Mouse (Mus musculus) intestine, postnatal 0 days (tissue): ENCODE measurements at regions not wholly inside any gene's neighbourhood (a gene's known extent, or its start where the extent isn't known, plus 50 kb on each side); places are given as distances from the start of the nearest gene placed in this dataset.

Source experiments
- ATAC-seq: fragments of 200-750 bp; cut with Nextera tagmentation; 2 replicates; pipeline ENCODE4 v1.8.0; 2017; ENCODE audit warnings: mild to moderate bottlenecking, moderate TSS enrichment, moderate library complexity
- H3K27ac ChIP-seq: fragments of 300-500 bp; sonication (generic); 2 replicates; pipeline ENCODE4 v1.5.1; 2014; ENCODE audit warnings: mild to moderate bottlenecking, low read depth, low read length, moderate library complexity
- H3K27me3 ChIP-seq: fragments of 300-500 bp; sonication (generic); replicated peaks from 2 replicates; pipeline ENCODE4 v1.6.1; 2014; ENCODE audit warnings: low read length, mixed read lengths; ENCODE audit not compliant: control insufficient read depth, insufficient read depth
- H3K36me3 ChIP-seq: fragments of 300-500 bp; sonication (generic); 2 replicates; pipeline ENCODE4 v1.6.1; 2014; ENCODE audit warnings: mild to moderate bottlenecking, moderate library complexity; ENCODE audit not compliant: control insufficient read depth, insufficient read depth
- H3K4me1 ChIP-seq: fragments of 300-500 bp; sonication (generic); replicated peaks from 2 replicates; pipeline ENCODE4 v1.6.1; 2014; ENCODE audit warnings: antibody characterized with exemption, low read length, mixed read lengths; ENCODE audit not compliant: control insufficient read depth, insufficient read depth
- H3K4me2 ChIP-seq: fragments of 300-500 bp; sonication (generic); replicated peaks from 2 replicates; pipeline ENCODE4 v1.6.1; 2014; ENCODE audit warnings: low read depth, mild to moderate bottlenecking, moderate library complexity
- H3K4me3 ChIP-seq: fragments of 300-500 bp; sonication (generic); 2 replicates; pipeline ENCODE4 v1.5.1; 2014; ENCODE audit warnings: low read depth, low read length
- H3K9ac ChIP-seq: fragments of 300-500 bp; sonication (generic); 2 replicates; pipeline ENCODE4 v1.6.1; 2014; ENCODE audit warnings: mild to moderate bottlenecking, low read depth, low read length
- H3K9me3 ChIP-seq: fragments of 300-500 bp; sonication (generic); 2 replicates; pipeline ENCODE4 v1.6.1; 2016; ENCODE audit warnings: mixed run types; ENCODE audit not compliant: control insufficient read depth
- CTCF ChIP-seq: sonication (generic); IDR thresholded peaks from 2 replicates; pipeline ENCODE4 v1.5.1; 2016; ENCODE audit warnings: low read depth, mild to moderate bottlenecking, control low read depth, antibody characterized with exemption, moderate library complexity
- WGBS: fragments of 180-500 bp; shearing (Covaris S2); extraction: QIAGEN DNeasy Blood & Tissue Kit; methylation state at CpG from one replicate; pipeline ENCODE4 v1.1.7; 2014; 5-methylcytosine and 5-hydroxymethylcytosine counted together

DNA sequence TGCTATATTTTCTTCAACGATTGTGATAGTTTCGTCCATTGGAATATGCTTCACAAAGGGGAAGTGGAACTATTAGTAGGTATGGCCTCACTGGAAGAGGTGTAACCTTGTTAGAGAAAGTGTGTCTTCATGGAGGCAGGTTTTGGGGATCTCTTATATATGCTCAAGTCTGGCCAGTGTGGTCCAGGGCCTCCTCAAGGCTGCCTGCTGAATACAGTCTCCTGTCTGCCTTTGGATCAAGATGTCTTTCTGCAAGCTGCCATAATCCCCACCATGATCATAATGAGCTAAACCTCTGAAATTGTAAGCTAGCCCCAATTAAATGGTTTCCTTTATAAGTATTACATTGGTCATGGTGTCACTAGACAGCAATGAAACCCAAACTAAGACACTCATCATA, 384.3 kb downstream of the Btbd3 start:
- Histone ChIP-seq H3K27me3 (no peaks in the 10 kb centered on the region), H3K4me3 (no peak overlapping the region), H3K9me3 (no peaks in the 10 kb centered on the region), H3K36me3 (no peaks in the 10 kb centered on the region), H3K4me1 (no peaks in the 10 kb centered on the region), H3K9ac (no peak overlapping the region), H3K27ac (no peak overlapping the region), H3K4me2 (no peak overlapping the region)
- no peak for ATAC-seq
- no peak for TF ChIP-seq CTCF
- WGBS, result 88% methylated on average over 2 of the region's 2 CpGs

DNA sequence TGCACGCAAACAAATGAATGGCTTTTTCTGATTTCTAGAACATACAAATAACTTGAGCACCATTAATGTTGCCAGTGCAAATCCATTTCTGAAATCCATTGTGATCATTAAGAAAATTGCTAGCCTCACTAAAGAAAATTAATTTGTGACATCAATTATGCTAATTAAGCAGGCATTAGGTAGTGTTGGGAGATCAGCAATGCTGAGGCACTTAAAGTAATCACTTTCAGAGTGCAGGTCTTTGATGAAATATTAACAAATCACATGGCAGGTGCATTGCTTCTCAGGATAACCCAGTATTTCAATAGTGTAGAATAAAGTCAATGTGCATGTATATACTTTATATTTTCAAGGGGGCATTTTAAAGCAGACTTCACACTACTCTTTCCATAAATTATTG, 385.0 kb downstream of the Btbd3 start:
- Histone ChIP-seq H3K4me2 (no peak overlapping the region), H3K36me3 (no peaks in the 10 kb centered on the region), H3K27me3 (no peaks in the 10 kb centered on the region), H3K9me3 (no peaks in the 10 kb centered on the region), H3K27ac (no peak overlapping the region), H3K4me1 (no peaks in the 10 kb centered on the region), H3K9ac (no peak overlapping the region), H3K4me3 (no peak overlapping the region)
- ATAC-seq, result no peak
- WGBS, result 96% methylated on average over 1 of the region's 1 CpGs
- no peak for TF ChIP-seq CTCF

DNA sequence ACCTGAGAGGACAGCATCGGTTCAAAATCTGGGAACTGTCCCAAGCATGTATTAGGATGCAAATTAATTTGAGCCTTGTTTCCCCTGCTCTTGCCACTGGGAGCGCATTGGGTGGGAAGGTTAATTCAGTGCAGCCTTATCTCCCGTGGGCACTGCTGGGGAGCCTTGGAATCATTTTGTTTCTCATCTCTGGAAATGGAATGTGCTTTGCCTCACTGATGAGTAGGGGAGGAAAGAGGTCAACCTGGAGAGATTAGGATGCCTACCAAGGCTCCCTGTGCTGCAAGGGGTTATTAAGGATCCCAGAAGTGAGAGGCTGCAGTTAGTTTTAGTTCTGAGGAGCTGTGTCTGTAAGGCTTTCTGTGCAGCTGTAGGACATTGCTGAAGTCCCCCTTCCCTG, 392.3 kb downstream of the Btbd3 start:
- Histone ChIP-seq H3K4me1 (no peaks in the 10 kb centered on the region), H3K9ac (no peak overlapping the region), H3K4me3 (no peak overlapping the region), H3K4me2 (no peak overlapping the region), H3K27ac (no peak overlapping the region), H3K9me3 (no peaks in the 10 kb centered on the region), H3K27me3 (no peaks in the 10 kb centered on the region), H3K36me3 (no peaks in the 10 kb centered on the region)
- ATAC-seq, result no peak
- WGBS, result 70% methylated on average over 3 of the region's 3 CpGs
- no peak for TF ChIP-seq CTCF

DNA sequence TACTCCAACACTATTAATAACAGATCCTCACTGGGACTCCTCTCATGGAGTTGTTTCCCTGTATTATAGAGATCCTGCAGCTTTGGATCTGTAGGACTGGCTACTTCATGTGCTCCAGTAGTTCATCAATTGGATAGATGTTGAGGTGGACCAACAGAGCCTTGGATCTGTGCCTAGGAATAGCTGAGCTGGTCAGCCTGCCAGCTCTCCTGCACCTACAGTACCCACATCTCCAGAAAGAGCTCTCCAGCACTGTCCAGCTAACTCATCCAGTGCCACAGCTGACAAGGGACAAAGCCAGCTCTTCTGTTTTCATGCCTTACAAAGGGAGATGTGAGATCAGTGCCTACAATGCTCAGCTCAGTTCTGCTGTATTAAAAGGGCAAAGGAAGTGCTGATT, 403.0 kb downstream of the Btbd3 start:
- no peaks in the 10 kb centered on the region for H3K9me3 ChIP-seq
- TF ChIP-seq CTCF, result no peak
- no peak overlapping the region for H3K4me3 ChIP-seq
- no peak overlapping the region for H3K9ac ChIP-seq
- H3K4me2 ChIP-seq, result no peak overlapping the region
- H3K36me3 ChIP-seq, result no peaks in the 10 kb centered on the region
- ATAC-seq, result no peak
- no peak overlapping the region for H3K27ac ChIP-seq
- no peaks in the 10 kb centered on the region for H3K4me1 ChIP-seq
- H3K27me3 ChIP-seq, result no peaks in the 10 kb centered on the region

DNA sequence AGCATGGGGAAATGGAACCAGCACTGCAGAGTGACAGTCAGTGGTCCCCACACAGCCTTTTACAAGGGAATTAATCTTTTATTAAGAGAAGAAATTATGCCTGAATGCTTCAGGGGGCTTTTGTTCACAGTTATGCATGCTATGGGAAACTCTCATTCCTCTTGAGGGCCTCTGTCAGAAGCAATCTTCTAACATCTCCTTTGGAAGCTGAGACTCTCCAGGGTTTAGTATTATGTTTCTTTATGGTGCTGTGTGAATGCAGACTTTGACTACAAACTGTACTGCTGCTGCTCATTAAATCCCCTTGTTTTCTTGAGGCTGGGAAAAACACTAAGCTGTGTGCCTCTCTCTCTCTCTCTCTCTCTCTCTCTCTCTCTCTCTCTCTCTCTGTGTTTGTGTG, 413.9 kb downstream of the Btbd3 start:
- H3K36me3 ChIP-seq, result no peaks in the 10 kb centered on the region
- H3K4me2 ChIP-seq, result no peak overlapping the region
- no peaks in the 10 kb centered on the region for H3K9me3 ChIP-seq
- no peaks in the 10 kb centered on the region for H3K27me3 ChIP-seq
- H3K9ac ChIP-seq, result no peak overlapping the region
- H3K4me1 ChIP-seq, result no peaks in the 10 kb centered on the region
- ATAC-seq, result no peak
- no peak overlapping the region for H3K4me3 ChIP-seq
- H3K27ac ChIP-seq, result no peak overlapping the region
- no peak for TF ChIP-seq CTCF

DNA sequence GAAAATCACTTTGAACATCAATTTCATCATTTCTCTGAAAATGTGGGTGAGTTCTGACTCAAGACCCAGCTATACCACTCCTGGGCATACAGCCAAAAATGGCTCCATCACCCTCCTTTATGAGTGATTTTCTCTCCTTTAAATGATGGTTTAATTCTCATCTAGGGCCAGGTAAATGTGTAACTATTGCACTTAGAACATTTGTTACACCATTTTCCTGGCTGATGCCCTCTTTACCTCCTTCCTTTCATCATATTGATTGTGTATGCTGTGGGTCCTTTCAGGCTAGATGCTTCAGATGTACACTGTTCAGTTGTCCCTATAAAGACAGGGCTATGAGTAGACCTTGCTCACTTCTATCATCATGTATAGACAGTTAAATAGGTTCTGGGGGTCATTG, 418.4 kb downstream of the Btbd3 start:
- Histone ChIP-seq H3K9ac (no peak overlapping the region), H3K9me3 (no peaks in the 10 kb centered on the region), H3K4me1 (no peaks in the 10 kb centered on the region), H3K27me3 (no peaks in the 10 kb centered on the region), H3K4me2 (no peak overlapping the region), H3K4me3 (no peak overlapping the region), H3K36me3 (no peaks in the 10 kb centered on the region), H3K27ac (no peak overlapping the region)
- TF ChIP-seq CTCF, result no peak
- no peak for ATAC-seq

DNA sequence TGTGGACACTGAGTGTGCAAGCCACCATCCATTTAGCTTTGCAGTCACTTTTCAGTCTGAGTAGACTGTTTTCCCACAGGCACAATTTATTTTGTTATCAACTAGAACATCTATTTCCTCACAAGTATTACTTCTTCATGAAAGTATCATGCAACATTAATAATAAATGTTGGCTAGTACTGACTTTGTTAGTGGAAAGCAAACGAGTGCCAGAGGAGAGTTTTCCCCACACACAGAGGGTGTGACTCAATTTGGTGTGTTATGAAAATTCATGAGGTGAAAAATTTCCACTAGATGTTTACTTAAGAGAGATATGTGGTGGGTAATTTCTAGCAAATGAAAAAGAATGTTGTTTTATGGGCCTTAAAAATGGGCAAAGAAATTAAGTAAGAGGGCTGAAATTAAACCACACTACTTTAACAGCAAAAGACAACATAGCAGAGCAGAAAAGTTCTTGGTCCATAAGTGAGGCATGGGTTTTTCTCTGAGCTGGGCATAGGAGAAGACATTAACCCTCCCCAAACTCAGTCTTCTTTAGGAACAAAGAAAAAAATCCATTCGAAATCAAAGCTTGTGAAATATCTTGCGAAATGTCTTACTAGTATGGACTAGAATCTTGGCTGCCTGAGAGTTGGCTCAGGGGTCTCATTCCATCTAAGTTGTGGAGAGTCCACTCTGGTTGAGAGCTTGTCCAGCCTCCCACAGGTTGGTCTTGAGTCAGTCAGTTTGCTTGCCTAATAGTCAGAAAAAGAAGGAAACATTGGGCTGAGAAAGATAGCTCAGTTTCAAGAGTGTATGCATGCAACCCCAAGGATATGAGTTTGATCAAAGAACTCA, 419.1 kb downstream of the Btbd3 start:
- ATAC-seq, result no peak
- Histone ChIP-seq H3K4me3 (no peak overlapping the region), H3K4me1 (no peaks in the 10 kb centered on the region), H3K4me2 (no peak overlapping the region), H3K9ac (no peak overlapping the region), H3K36me3 (no peaks in the 10 kb centered on the region), H3K27ac (no peak overlapping the region), H3K27me3 (no peaks in the 10 kb centered on the region), H3K9me3 (no peaks in the 10 kb centered on the region)
- WGBS, result 72% methylated on average over 3 of the region's 3 CpGs
- TF ChIP-seq CTCF, result no peak
